Mouse (Mus musculus) spleen, adult 2 months (tissue): ENCODE data around the gene Rnasek. TPM values are rescaled to one million over a fixed set of nuclear protein-coding genes. Genes with fewer than 3 reads are reported as not detected.

Source experiments
- DNase-seq, 2 experiments: peaks; one replicate each; pipeline versions ENCODE4 v3.0.0 to v3.0.0-alpha.2; 2012 to 2021; ENCODE audit warnings: low spot score in 2 of 2, low read depth in 1 of 2
- H3K27ac ChIP-seq: fragments of 200-500 bp; 2 replicates; pipeline ENCODE4 v1.5.1; 2012; ENCODE audit warnings: low read length, inconsistent platforms; ENCODE audit not compliant: insufficient read depth
- H3K27me3 ChIP-seq: fragments of 200-500 bp; 2 replicates; pipeline ENCODE4 v1.6.1; 2012; ENCODE audit warnings: mild to moderate bottlenecking, moderate library complexity, low read length, inconsistent platforms; ENCODE audit not compliant: control insufficient read depth, insufficient read depth
- H3K36me3 ChIP-seq: fragments of 200-500 bp; 2 replicates; pipeline ENCODE4 v1.6.1; 2012; ENCODE audit warnings: mild to moderate bottlenecking, low read length, inconsistent platforms; ENCODE audit not compliant: control insufficient read depth, insufficient read depth
- H3K4me1 ChIP-seq: fragments of 200-500 bp; 2 replicates; pipeline ENCODE4 v1.6.1; 2011; ENCODE audit warnings: inconsistent platforms; ENCODE audit not compliant: control insufficient read depth, insufficient read depth, insufficient read length
- H3K4me3 ChIP-seq: fragments of 200-500 bp; 2 replicates; pipeline ENCODE4 v1.5.1; 2011; ENCODE audit warnings: mild to moderate bottlenecking, inconsistent platforms; ENCODE audit not compliant: insufficient read depth, insufficient read length; ENCODE audit errors: extremely low read depth
- CTCF ChIP-seq: fragments of 200-500 bp; IDR thresholded peaks from 2 replicates; pipeline ENCODE4 v1.5.1; 2011; ENCODE audit warnings: mild to moderate bottlenecking, inconsistent platforms; ENCODE audit not compliant: insufficient read depth, insufficient read length, insufficient replicate concordance; ENCODE audit errors: extremely low read depth
- POLR2A ChIP-seq: fragments of 200-500 bp; IDR thresholded peaks from 2 replicates; pipeline ENCODE4 v1.6.1; 2011; ENCODE audit warnings: low read depth, low read length, inconsistent platforms
- WGBS: fragments of 180-500 bp; shearing (Covaris S2); methylation state at CpG from one replicate; pipeline ENCODE4 v1.1.7; 2018; 5-methylcytosine and 5-hydroxymethylcytosine counted together
- polyA plus RNA-seq: library from polyadenylated mRNA; depleted of rRNA; stranded (reverse); fragments of >200 nt; gene quantifications from 2 replicates; pipeline ENCODE4 v1.2.3, GENCODE M21; 2012

Rnasek gene
- polyA plus RNA-seq, 1 experiment: 83.7 TPM

DNA sequence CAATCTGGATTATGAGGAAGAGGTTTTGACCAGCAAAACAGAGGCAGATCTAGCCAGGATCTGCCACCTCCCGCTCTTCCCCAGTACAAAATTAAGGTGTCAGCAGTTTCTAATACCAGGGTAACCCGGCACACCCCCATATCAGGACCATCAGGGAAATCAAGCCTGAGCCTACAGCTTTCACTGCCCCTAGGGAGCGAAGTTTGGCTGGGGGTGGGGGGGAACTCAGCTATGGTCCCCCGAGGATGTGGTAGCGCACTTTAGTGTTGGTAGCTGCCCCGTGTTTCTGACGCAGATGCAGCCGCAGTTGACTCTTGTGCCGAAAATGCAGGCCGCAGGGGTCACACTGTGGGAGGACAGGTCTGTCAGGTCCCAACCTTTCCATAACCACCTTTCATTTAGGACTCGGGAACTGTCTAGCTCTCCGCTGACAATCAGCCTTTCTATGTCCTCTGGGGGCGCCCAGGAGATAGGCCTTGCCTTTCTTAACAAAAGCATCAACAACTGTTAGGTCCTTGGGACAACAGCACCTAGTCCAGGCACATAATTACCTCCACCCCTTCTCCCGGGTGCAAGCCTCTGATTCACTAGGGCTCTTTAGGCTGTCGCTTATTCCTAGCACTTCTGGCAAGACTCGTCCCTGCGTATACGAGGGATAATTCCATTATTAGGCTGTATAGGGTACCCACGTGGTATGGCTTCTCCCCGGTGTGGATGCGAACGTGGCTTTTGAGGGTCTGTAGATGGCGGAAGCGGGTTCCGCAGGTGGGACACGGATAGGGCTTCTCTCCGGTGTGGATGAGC is 13.6 kb downstream of the Rnasek start:
- 76% methylated on average over 27 of the region's 27 CpGs for WGBS
- TF ChIP-seq POLR2A (no peak), CTCF (no peak)
- Histone ChIP-seq H3K4me1 (peaks cover 7% of the 10 kb centered on the region; the same call in 1 of the 2 replicates), H3K27ac (no peak overlapping the region), H3K27me3 (no peaks in the 10 kb centered on the region), H3K4me3 (no peak overlapping the region), H3K36me3 (no peaks in the 10 kb centered on the region)
- no peak for DNase-seq

DNA sequence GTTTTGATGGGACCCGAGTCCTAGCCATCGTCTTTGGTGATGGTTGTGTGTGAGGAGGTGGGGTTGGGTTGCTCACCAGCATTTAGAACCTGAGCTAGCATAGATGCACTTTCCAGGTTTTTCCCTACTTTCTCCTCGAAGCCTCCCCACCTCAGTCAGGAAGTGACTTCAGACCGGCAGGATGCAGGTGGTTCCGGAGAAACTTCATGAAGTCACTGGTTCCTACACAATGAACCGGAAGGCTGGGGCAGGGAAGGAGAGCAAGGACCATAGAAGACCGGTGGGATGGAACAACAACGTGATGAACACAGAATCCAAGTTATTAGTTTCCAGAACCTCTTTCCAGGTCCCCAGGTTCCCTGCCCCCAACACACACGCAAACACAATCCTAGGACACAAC is 15.9 kb downstream of the Rnasek start:
- Histone ChIP-seq H3K27me3 (no peaks in the 10 kb centered on the region), H3K4me3 (no peak overlapping the region), H3K4me1 (peaks cover 6% of the 10 kb centered on the region; the same call in 1 of the 2 replicates), H3K36me3 (no peaks in the 10 kb centered on the region), H3K27ac (no peak overlapping the region; the same call in 1 of the 2 replicates)
- WGBS: 23% methylated on average over 9 of the region's 9 CpGs
- DNase-seq: no peak
- TF ChIP-seq CTCF (no peak), POLR2A (no peak)

DNA sequence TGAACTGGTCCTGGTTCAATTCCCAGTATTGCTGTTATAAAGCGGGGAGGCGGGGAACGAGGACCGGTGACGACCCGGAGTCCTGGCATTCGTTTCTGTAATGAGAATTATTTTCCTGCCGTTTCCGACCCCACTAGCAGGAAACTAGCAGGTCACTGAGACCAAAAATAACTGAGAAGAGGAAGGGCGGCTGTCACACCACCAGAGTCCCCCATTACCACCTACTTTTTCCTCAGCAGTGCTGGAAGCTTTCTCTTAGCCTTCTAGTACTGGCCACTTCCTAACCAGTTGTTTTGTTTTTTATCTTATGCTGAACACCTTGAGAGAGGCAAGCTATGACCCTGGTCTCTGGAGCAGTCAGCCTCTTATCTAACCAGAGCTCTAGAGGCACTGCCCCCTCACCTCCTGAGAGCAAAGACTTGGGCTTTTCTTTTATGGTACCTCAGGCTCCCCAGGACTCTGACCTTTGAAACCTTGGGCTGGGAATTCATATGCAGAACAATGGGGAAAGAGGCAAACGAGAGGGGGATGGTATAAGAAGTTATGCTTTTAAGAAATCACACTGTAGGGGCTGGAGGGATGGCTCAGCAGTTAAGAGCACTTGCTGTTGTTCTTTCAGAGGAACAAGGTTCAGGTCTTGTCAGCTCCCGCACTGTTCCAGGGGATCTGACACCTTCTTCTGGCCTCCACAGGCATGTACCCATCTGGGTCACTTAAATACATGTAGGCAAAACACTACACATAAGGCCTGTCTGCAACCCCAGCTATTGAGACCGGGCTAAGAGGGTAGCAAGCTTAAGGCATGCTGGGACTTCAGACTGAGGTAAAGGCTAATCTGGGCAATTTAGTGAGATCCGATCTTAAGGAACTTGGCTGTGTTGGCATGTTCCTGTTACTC is 17.8 kb downstream of the Rnasek start:
- 13% methylated on average over 14 of the region's 14 CpGs for WGBS
- TF ChIP-seq POLR2A (no peak), CTCF (no peak)
- no peaks in the 10 kb centered on the region for H3K27me3 ChIP-seq
- H3K36me3 ChIP-seq: no peaks in the 10 kb centered on the region
- peaks cover 6% of the 10 kb centered on the region; the same call in 1 of the 2 replicates for H3K4me1 ChIP-seq
- no peak for DNase-seq
- peak overlapping the region; percentile 65 for H3K27ac ChIP-seq
- peak overlapping the region; percentile 71 for H3K4me3 ChIP-seq

DNA sequence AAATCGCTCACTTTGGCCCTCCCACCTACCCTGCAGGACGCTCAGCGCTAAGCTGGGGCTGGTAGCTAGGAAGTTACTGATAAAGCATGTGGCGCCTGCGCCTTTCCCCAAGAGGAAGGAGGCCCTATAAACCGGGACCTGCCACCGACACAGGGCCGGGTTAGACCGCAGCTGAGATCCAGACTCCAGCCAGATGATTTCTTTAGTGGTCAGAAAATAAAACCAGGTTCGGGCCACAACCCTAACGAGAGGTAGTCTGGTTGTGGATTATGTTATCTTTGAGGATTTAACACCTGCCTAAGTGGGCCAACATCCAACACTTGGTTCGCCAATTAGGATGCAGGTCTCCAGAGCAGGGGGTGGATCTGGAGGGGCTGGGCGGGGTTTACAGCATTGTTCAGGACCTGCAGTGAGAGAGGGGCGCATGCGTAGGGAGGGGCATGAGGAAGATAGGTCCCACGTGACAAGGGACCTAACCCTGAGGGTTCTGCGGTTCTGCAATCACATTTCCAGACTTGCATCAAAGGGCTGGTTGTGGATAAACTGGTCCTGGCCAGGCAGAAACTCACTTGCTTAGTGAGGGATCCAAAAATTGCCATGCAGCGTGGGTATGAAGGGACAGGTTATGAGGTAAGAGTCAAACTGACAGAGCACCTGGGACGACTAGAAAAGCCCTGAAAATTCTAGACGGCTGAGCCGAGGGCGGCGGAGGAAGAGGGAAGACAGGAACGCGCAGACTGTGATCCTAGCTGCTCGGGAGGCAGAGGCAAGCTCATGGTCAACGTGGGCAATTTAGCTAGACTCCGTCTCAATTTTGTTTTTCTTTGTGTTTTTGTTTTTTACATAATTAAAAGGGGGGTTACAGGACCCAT is 18.7 kb downstream of the Rnasek start, which contains the start of gene Slc16a13:
Gene Slc16a13, minus strand, starts transcription at position 334 of the 872 bp plus-strand sequence.
- TF ChIP-seq CTCF (no peak), POLR2A (peak; percentile 86)
- DNase-seq: peak; percentile 93
- under 1% methylated on average over 28 of the region's 28 CpGs for WGBS
- Histone ChIP-seq H3K27me3 (no peaks in the 10 kb centered on the region), H3K36me3 (no peaks in the 10 kb centered on the region), H3K27ac (peak within 1 kb of the TSS; percentile 65), H3K4me3 (peak within 1 kb of the TSS; percentile 71), H3K4me1 (peaks cover 6% of the 10 kb centered on the region; the same call in 1 of the 2 replicates)

DNA sequence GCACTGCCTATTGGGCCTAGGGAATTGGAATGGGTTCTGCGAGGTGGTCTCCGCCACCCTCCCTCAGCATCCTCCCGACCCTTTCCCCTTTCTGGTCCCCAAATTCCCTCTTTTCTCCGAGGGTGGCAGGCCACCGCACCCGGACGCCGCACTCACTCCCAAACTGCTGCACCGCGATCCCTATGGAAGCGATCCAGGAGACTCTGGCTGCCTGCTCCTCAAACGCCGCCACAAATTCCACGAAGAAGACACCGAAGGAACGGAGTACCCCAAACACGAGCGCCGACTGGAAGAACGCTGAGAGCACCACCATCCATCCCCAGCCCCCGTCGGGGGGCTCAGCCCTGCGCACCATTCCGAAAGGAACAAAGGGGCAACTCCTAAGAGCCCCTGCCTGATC is 19.3 kb downstream of the Rnasek start:
- DNase-seq: no peak
- Histone ChIP-seq H3K36me3 (no peaks in the 10 kb centered on the region), H3K27me3 (0 out of 2 replicates have a peak, but pooled peaks cover under 1% of the 10 kb centered on the region), H3K27ac (peak overlapping the region; percentile 59), H3K4me3 (peak overlapping the region; percentile 71), H3K4me1 (peaks cover 6% of the 10 kb centered on the region; the same call in 1 of the 2 replicates)
- no peak for TF ChIP-seq CTCF
- TF ChIP-seq POLR2A: no peak
- 5% methylated on average over 24 of the region's 24 CpGs for WGBS

- DNase-seq: no peak
- H3K4me1 ChIP-seq: peaks cover 6% of the 10 kb centered on the region; the same call in 1 of the 2 replicates
- peak overlapping the region; percentile 71; the same call in 1 of the 2 replicates for H3K4me3 ChIP-seq
- 71% methylated on average over 7 of the region's 7 CpGs for WGBS
- H3K27ac ChIP-seq: peak overlapping the region; percentile 59; the same call in 1 of the 2 replicates
- no peak for TF ChIP-seq CTCF
- TF ChIP-seq POLR2A: no peak
- H3K36me3 ChIP-seq: no peaks in the 10 kb centered on the region
- H3K27me3 ChIP-seq: peaks cover 3% of the 10 kb centered on the region
These were observed 19.8 kb downstream of the Rnasek start for GRCm38 (mm10) chr11:70219873-70220272.
